Mouse (Mus musculus) lung, postnatal 14 days (tissue): ENCODE results near the gene Psmd13.
"Not testable (repeated sequence)": the region's sequence is repeated elsewhere in the genome, so short reads cannot be mapped to it uniquely, and the experiment has no call there.

Experiments
- DNase-seq: peaks from one replicate; pipeline ENCODE4 v3.0.0; 2021

The Psmd13 gene

GRCm38 (mm10) chr7:140856785-140857549 lies 24.8 kb upstream of the Psmd13 start, which contains the start of gene Ric8a:
Gene Ric8a (plus strand): TSS chr7:140856957.
- DNase-seq: peak; percentile 91

- DNase-seq: no peak
These were observed 23.9 kb upstream of the Psmd13 start, which contains the start of gene Bet1l for GRCm38 (mm10) chr7:140857550-140858505. Gene Bet1l (minus strand): TSS chr7:140857577.

- no peak for DNase-seq
These were observed 23.0 kb upstream of the Psmd13 start for GRCm38 (mm10) chr7:140858746-140859145.

- no peak for DNase-seq
These were observed 21.8 kb upstream of the Psmd13 start for GRCm38 (mm10) chr7:140859997-140860396.

GRCm38 (mm10) chr7:140860728-140861127 lies 21.0 kb upstream of the Psmd13 start:
- no peak for DNase-seq

- DNase-seq: no peak
These were observed 17.0 kb upstream of the Psmd13 start for GRCm38 (mm10) chr7:140864761-140865160.

- no peak for DNase-seq
These were observed 7.5 kb upstream of the Psmd13 start for GRCm38 (mm10) chr7:140874224-140874623.

DNA sequence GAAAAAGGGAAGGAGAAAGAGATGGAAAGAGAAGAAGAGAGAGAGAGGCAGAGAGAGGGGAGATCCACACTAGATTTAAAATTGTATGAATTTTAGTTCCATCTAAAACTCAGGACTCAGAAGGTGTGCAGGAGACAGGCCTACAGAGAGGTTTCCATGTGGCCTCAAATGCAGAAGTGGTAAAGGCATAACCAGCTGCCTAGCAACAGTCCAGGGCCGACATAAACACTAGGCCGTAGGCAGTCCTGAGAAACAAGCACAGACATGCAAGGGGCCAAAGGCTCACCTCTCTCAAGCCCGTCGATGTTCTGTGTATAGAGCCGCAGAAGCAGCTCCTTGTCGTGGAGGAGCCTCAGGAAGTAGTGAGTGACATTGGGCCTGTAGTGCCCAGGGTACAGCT lies 4.4 kb upstream of the Psmd13 start:
- DNase-seq: no peak

DNA sequence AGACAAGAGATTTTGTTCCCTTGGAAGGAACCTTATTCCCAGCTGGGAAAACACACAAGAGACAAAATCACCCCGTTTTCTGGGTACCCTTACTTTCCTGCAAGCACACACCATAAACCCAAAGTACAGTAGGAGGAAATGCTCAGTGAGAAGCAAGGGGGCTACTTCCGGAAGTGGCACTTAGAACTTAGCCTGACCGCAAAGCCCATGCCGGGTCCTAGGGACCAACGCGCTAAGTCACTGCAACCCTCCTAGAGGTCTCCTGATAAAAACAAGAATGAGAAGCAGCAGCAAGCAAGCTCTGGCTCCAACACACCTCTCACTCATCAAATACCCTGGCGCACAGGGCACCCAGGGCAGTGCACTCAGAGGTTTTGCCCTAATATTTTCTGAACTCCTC lies 2.4 kb upstream of the Psmd13 start:
- DNase-seq: no peak

DNA sequence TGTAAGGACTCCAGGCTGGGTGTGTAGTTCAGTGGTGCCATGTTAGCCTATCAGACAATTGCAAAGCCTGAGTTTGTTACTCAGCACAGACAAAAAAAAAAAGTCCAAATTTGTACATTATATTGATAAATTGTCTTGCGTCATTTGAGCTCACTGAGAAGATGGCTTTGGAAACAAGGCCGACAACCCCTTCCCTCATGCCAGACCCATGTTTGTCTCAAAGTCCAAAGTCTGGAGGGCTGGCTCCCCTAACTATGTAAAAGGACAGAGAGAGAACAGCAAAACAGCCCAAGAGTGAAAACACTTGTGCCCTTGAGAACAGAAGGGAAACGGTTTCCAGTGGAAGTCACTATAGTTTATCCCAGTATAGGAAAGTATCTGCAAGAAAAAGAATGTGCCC lies 1.3 kb upstream of the Psmd13 start:
- no peak for DNase-seq

GRCm38 (mm10) chr7:140880865-140881515 lies 778 bp upstream of the Psmd13 start:
- no peak for DNase-seq

DNA sequence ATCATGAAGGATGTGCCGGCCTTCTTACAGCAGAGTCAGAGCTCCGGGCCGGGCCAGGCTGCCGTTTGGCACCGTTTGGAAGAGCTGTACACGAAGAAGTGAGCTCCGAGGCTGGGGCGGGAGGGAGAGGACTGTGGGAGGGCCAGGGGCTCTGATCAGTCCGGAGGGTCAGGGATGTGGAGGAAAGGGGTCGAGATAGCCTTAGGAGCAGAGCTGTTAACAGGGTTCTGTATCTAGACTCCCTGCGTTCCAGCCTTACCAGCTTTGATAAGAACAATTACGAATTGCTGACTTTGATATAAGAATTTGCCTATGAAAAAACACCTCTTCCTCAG lies 668 bp downstream of the Psmd13 start:
- no peak for DNase-seq

- DNase-seq: not testable (repeated sequence)
These were observed 8.9 kb downstream of the Psmd13 start for GRCm38 (mm10) chr7:140890636-140891035.

- DNase-seq: no peak
These were observed 12.3 kb downstream of the Psmd13 start for GRCm38 (mm10) chr7:140894031-140894430.

DNA sequence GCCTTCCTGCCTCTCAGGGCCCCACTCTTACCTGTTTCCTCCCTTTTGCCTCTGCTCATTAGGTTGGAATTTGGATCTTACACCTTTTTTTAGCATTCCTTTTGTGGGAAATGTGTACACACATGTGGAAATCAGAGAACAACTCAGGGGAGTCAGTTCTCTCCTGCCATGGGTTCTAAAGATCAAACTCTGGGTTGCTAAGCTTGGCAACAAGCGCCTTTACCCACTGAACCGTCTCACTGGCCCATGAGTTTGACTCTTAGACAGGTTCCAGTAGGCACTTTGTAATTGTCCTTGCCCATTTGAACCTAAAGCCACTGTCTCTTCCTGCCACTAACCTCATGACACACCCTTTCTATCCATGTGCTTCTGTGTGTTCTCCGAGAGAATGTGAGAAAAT lies 12.8 kb downstream of the Psmd13 start:
- no peak for DNase-seq

- DNase-seq: no peak
These were observed 16.1 kb downstream of the Psmd13 start for GRCm38 (mm10) chr7:140897863-140898262.

DNA sequence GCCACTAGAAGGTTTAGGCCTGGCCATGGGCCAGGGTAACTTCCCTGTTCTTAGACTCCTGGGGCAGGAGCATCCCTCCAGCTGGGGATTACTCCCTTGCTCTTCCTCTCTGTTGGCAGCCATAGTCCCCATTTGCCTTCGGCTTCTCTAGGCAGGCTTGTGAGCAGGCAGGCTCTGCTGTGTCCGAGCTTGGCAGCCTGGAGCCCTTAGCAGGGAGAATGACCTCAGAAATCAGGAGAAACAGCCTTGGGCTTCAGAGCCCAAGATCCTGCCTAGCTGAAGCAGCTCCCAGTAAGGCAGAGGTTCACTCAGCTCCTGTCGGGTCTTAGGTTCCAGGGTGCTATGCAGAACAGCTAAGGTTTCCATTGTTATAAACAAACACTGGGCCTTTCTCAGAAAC lies 17.4 kb downstream of the Psmd13 start:
- DNase-seq: no peak

DNA sequence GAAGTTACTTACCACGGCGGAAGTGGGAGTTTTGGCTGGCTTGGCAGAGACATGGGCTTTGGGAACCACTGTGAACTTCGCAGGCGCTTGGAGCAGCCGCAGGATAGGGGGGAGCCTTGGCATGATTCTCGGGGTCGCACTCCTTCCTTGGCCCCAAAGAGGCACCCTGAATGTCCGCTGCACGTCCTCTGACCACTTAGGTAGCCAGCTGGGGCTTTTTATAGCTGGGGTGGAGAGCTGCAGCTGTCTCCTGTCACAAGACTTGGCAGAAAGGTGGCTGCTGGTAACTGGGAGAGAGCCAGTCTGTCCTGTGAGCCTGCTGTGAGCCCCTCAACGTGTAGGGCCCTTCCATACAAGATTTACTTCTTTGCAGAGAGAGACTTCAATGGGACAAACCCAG lies 18.5 kb downstream of the Psmd13 start, which contains the start of gene Cox8b:
Gene Cox8b (minus strand): TSS at position 227 of the 400 bp plus-strand sequence.
- no peak for DNase-seq

- DNase-seq: peak; percentile 29
These were observed 20.5 kb downstream of the Psmd13 start for GRCm38 (mm10) chr7:140902036-140902875.

- DNase-seq: peak; percentile 87
These were observed 21.4 kb downstream of the Psmd13 start for GRCm38 (mm10) chr7:140903212-140903611.

DNA sequence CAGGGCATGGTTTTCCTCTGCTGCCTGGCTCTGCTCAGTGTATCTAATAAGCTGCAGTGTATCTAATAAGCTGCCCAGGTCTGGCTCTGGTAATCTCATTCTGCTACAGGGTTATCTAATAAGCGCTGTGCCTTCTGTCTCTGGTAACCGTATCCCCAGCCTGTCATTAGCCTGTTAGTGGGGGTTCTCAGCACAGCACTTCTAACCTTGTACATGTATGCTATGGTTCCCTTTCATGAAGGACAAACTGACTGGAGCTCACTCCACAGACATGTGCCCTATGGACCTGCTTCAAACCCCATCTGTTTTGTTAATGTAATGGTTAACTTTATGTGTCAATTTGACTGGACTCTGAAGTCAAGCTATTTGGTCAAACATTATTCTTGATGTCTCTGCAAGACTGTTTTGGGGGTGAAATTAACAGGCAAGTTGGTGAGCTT lies 23.9 kb downstream of the Psmd13 start:
- DNase-seq: no peak

DNA sequence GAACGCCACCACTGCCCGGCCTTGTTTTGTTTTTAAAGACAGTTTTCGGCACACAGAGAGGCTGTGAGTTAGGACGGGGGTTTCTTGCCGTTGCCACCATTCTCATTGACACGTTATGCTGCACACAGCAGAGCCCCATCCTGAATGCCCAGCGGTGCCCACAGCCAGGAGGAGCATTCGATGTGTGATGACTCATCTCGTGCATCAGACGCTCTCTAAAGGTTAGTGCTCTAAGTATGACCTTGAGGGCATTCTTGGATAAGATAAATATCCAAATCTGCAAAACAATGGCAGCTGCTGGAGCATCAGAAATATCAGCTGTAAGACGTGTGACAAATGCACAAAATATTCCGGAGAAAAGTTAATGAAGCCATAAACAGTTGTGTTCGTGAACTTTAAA lies 25.4 kb downstream of the Psmd13 start:
- no peak for DNase-seq
